Mouse (Mus musculus): ENCODE measurements around the gene Sympk. TPM values are rescaled to one million over a fixed set of nuclear protein-coding genes. Genes with fewer than 3 reads are reported as not detected.

Gene Sympk
- polyA plus RNA-seq, 1 experiment from 2014 or later = 35.6 TPM

DNA sequence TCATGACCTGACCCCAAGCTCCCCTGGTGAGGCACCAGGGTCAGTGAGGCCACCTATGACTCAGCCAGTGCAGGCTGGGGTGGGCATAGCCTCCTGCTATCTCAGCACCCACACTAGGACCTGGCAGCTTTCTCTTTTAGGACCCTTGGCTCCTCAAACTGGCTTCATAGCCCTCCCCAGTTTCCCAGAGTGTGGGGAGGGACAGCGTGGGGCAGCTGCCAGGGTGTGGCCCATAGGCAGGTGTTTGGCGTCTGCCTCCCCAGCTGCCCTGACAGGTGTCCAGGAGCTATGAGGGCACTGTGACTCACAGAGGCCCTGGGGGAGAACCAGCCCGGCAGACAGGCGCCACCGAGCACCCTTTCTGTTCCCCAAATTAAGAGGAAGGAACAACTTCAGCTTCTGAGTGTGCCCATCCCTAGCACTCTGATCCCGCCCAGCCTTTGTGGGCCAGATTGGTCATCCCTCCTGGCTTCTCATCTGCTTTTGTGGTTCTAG, 60.1 kb downstream of the Sympk start:
- Histone ChIP-seq H3K4me1 (ENCODE audit: control insufficient read depth, insufficient read depth, low read length) (peaks cover 11% of the 10 kb centered on the region), H3K9me3 (ENCODE audit: control insufficient read depth, low read length) (no peaks in the 10 kb centered on the region), H3K36me3 (ENCODE audit: control insufficient read depth, insufficient read depth, low read length) (peaks cover 24% of the 10 kb centered on the region), H3K27ac (ENCODE audit: low read depth, low read length) (no peak overlapping the region), H3K9ac (ENCODE audit: low read length) (no peak overlapping the region), H3K4me2 (ENCODE audit: low read depth) (no peak overlapping the region), H3K27me3 (ENCODE audit: control insufficient read depth, insufficient read depth, low read length) (no peaks in the 10 kb centered on the region), H3K4me3 (ENCODE audit: low read depth, low read length) (no peak overlapping the region)
- DNase-seq (ENCODE audit: low spot score) (no peak), ATAC-seq (ENCODE audit: insufficient read depth, low FRiP score, low TSS enrichment) (no peak)
- WGBS = 73% methylated on average over 6 of the region's 6 CpGs

DNA sequence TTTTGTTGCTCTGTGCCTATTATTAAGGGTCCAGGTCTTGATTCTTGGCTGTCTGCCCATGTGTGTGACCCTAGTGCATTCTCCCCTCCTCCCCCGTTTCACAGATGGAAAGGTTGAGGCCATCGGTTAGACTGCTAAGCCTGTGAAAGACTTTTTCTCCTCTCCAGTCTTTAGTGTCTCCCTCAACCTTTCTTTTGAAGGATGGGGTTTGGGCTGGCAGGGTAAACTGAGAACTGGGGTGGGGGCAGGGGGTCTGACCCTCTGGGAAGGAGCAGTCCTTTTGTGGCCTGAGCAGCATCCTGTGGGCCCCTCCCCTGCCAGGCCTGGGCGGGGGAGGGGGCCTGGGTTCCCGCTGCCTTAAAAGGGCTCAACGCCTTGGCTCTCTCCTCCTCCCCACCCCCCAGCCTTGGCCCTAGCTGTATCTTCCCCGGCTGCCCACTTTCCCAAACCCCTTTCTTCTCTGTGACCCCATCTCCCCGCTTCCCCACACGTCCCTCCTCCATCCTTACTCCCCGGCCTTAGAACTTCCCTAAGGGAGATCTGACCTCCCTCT, 60.8 kb downstream of the Sympk start:
- no peaks in the 10 kb centered on the region for H3K27me3 ChIP-seq (ENCODE audit: control insufficient read depth, insufficient read depth, low read length)
- H3K36me3 ChIP-seq (ENCODE audit: control insufficient read depth, insufficient read depth, low read length) = peaks cover 21% of the 10 kb centered on the region
- H3K27ac ChIP-seq (ENCODE audit: low read depth, low read length) = no peak overlapping the region
- no peaks in the 10 kb centered on the region for H3K9me3 ChIP-seq (ENCODE audit: control insufficient read depth, low read length)
- H3K4me1 ChIP-seq (ENCODE audit: control insufficient read depth, insufficient read depth, low read length) = peaks cover 11% of the 10 kb centered on the region
- no peak overlapping the region for H3K9ac ChIP-seq (ENCODE audit: low read length)
- H3K4me2 ChIP-seq (ENCODE audit: low read depth) = no peak overlapping the region
- H3K4me3 ChIP-seq (ENCODE audit: low read depth, low read length) = no peak overlapping the region
- DNase-seq (ENCODE audit: low spot score) = no peak
- WGBS = 24% methylated on average over 8 of the region's 9 CpGs
- no peak for ATAC-seq (ENCODE audit: insufficient read depth, low FRiP score, low TSS enrichment)

DNA sequence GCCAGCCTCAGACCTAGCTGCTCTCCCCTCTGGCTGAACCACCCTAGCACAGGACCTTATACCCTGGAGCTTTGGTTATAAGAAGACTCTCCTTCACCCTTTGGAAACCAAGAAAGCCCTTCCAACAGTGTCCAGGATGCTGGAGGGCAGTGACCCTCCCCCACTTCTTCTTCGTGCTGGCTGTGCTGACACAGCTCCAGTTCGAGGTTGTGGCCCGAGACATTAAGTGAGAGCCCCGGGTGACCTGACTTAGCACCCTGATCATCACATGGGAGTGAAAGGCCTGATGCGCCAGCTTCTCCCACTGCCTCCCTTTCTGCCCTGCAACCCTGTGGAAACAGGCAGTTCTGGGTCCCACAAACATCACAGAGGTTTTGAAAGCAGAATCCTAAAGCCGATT, 61.3 kb downstream of the Sympk start:
- peaks cover 11% of the 10 kb centered on the region for H3K4me1 ChIP-seq (ENCODE audit: control insufficient read depth, insufficient read depth, low read length)
- peaks cover 19% of the 10 kb centered on the region for H3K36me3 ChIP-seq (ENCODE audit: control insufficient read depth, insufficient read depth, low read length)
- H3K4me3 ChIP-seq (ENCODE audit: low read depth, low read length) = no peak overlapping the region
- DNase-seq (ENCODE audit: low spot score) (no peak), ATAC-seq (ENCODE audit: insufficient read depth, low FRiP score, low TSS enrichment) (no peak)
- no peak overlapping the region for H3K9ac ChIP-seq (ENCODE audit: low read length)
- no peak overlapping the region for H3K27ac ChIP-seq (ENCODE audit: low read depth, low read length)
- no peaks in the 10 kb centered on the region for H3K9me3 ChIP-seq (ENCODE audit: control insufficient read depth, low read length)
- 6% methylated on average over 6 of the region's 6 CpGs for WGBS
- no peak overlapping the region; the same call in 1 of the 2 replicates for H3K4me2 ChIP-seq (ENCODE audit: low read depth)
- no peaks in the 10 kb centered on the region for H3K27me3 ChIP-seq (ENCODE audit: control insufficient read depth, insufficient read depth, low read length)

DNA sequence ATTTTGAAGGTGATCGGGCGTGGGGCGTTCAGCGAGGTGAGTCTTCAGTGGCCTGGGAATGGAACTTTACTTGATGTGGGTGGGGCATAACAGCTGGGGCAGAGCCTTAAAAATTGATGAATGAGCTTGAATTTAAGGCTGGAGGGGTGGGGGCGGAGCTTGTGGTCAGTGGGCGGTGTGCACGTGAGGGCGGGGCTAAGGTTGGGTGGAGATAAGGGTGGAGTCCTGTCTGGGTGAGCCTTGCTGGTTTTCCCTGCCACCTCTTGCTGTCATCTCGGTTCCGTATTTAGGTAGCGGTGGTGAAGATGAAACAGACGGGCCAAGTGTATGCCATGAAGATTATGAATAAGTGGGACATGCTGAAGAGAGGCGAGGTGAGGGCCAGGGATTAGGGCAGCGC, 61.9 kb downstream of the Sympk start:
- DNase-seq (ENCODE audit: low spot score) (peak; percentile 58), ATAC-seq (ENCODE audit: insufficient read depth, low FRiP score, low TSS enrichment) (no peak)
- Histone ChIP-seq H3K4me1 (ENCODE audit: control insufficient read depth, insufficient read depth, low read length) (peaks cover 11% of the 10 kb centered on the region), H3K9ac (ENCODE audit: low read length) (no peak overlapping the region), H3K27me3 (ENCODE audit: control insufficient read depth, insufficient read depth, low read length) (peaks cover 4% of the 10 kb centered on the region; the same call in 1 of the 2 replicates), H3K9me3 (ENCODE audit: control insufficient read depth, low read length) (no peaks in the 10 kb centered on the region), H3K27ac (ENCODE audit: low read depth, low read length) (no peak overlapping the region), H3K4me2 (ENCODE audit: low read depth) (no peak overlapping the region; the same call in 1 of the 2 replicates), H3K36me3 (ENCODE audit: control insufficient read depth, insufficient read depth, low read length) (peaks cover 17% of the 10 kb centered on the region), H3K4me3 (ENCODE audit: low read depth, low read length) (no peak overlapping the region)
- 9% methylated on average over 14 of the region's 14 CpGs for WGBS

DNA sequence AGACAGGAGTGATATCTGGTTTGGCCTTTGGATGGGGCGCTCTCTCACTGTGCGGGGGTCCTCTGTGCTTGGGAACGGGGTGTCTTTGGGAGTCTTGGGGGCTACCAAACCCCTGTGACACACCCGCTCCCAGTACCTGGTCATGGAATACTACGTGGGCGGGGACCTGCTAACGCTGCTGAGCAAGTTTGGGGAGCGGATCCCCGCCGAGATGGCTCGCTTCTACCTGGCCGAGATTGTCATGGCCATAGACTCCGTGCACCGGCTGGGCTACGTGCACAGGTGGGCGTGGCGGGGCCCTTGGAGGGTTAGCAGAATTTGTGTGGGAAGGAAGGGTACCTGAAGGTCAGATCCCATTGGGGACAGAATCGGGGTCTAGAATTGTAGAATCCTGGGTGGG, 62.6 kb downstream of the Sympk start:
- ATAC-seq (ENCODE audit: insufficient read depth, low FRiP score, low TSS enrichment) = no peak
- Histone ChIP-seq H3K27ac (ENCODE audit: low read depth, low read length) (no peak overlapping the region), H3K27me3 (ENCODE audit: control insufficient read depth, insufficient read depth, low read length) (peaks cover 9% of the 10 kb centered on the region), H3K9ac (ENCODE audit: low read length) (no peak overlapping the region), H3K4me2 (ENCODE audit: low read depth) (no peak overlapping the region), H3K9me3 (ENCODE audit: control insufficient read depth, low read length) (no peaks in the 10 kb centered on the region), H3K4me3 (ENCODE audit: low read depth, low read length) (no peak overlapping the region), H3K4me1 (ENCODE audit: control insufficient read depth, insufficient read depth, low read length) (peaks cover 11% of the 10 kb centered on the region), H3K36me3 (ENCODE audit: control insufficient read depth, insufficient read depth, low read length) (peaks cover 12% of the 10 kb centered on the region)
- no peak for DNase-seq (ENCODE audit: low spot score)
- WGBS = 57% methylated on average over 18 of the region's 18 CpGs

DNA sequence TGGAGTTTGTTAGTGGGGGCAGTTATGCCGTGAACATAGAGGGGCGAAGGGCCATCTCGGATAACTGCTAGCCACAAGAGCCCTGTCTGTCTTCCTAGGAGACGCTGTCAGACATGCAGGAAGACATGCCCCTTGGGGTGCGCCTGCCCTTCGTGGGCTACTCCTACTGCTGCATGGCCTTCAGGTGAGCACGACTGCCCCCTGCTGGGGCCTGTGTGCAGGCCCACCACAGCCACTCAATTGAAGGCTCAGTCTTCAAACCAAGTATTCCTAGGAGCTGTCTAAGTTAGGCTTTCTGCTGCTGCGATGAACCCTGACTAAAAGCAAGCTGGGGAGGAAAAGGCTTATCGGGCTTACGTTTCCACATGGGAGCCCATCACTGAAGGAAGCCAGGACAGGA, 64.6 kb downstream of the Sympk start:
- peaks cover 3% of the 10 kb centered on the region; the same call in 1 of the 2 replicates for H3K36me3 ChIP-seq (ENCODE audit: control insufficient read depth, insufficient read depth, low read length)
- no peak overlapping the region for H3K4me3 ChIP-seq (ENCODE audit: low read depth, low read length)
- H3K4me2 ChIP-seq (ENCODE audit: low read depth) = no peak overlapping the region
- H3K27ac ChIP-seq (ENCODE audit: low read depth, low read length) = no peak overlapping the region
- DNase-seq (ENCODE audit: low spot score) (peak; percentile 75), ATAC-seq (ENCODE audit: insufficient read depth, low FRiP score, low TSS enrichment) (no peak)
- 49% methylated on average over 10 of the region's 10 CpGs for WGBS
- H3K9ac ChIP-seq (ENCODE audit: low read length) = no peak overlapping the region
- peaks cover 23% of the 10 kb centered on the region for H3K4me1 ChIP-seq (ENCODE audit: control insufficient read depth, insufficient read depth, low read length)
- H3K9me3 ChIP-seq (ENCODE audit: control insufficient read depth, low read length) = no peaks in the 10 kb centered on the region
- peaks cover 9% of the 10 kb centered on the region for H3K27me3 ChIP-seq (ENCODE audit: control insufficient read depth, insufficient read depth, low read length)

DNA sequence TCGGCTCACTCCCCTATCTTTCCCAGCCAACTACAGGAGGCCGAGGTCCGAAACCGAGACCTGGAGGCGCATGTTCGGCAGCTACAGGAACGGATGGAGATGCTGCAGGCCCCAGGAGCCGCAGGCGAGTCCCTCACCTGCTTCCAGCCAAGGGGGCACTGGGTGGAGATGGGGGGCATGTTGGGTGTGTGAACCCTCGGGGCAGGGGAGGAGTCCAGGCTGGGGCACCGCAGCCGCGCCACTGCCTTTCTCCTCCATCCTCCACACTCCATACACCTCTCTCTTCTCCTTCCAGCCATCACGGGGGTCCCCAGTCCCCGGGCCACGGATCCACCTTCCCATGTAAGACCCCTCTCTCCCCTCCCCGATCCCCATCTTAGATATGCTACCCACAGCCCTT, 67.7 kb downstream of the Sympk start:
- Histone ChIP-seq H3K27me3 (ENCODE audit: control insufficient read depth, insufficient read depth, low read length) (peaks cover 9% of the 10 kb centered on the region), H3K36me3 (ENCODE audit: control insufficient read depth, insufficient read depth, low read length) (peaks cover 3% of the 10 kb centered on the region; the same call in 1 of the 2 replicates), H3K4me3 (ENCODE audit: low read depth, low read length) (no peak overlapping the region), H3K9ac (ENCODE audit: low read length) (no peak overlapping the region), H3K9me3 (ENCODE audit: control insufficient read depth, low read length) (no peaks in the 10 kb centered on the region), H3K27ac (ENCODE audit: low read depth, low read length) (no peak overlapping the region), H3K4me1 (ENCODE audit: control insufficient read depth, insufficient read depth, low read length) (peaks cover 28% of the 10 kb centered on the region), H3K4me2 (ENCODE audit: low read depth) (peak overlapping the region; percentile 96)
- DNase-seq (ENCODE audit: low spot score) (no peak), ATAC-seq (ENCODE audit: insufficient read depth, low FRiP score, low TSS enrichment) (no peak)
- WGBS = 21% methylated on average over 17 of the region's 17 CpGs

DNA sequence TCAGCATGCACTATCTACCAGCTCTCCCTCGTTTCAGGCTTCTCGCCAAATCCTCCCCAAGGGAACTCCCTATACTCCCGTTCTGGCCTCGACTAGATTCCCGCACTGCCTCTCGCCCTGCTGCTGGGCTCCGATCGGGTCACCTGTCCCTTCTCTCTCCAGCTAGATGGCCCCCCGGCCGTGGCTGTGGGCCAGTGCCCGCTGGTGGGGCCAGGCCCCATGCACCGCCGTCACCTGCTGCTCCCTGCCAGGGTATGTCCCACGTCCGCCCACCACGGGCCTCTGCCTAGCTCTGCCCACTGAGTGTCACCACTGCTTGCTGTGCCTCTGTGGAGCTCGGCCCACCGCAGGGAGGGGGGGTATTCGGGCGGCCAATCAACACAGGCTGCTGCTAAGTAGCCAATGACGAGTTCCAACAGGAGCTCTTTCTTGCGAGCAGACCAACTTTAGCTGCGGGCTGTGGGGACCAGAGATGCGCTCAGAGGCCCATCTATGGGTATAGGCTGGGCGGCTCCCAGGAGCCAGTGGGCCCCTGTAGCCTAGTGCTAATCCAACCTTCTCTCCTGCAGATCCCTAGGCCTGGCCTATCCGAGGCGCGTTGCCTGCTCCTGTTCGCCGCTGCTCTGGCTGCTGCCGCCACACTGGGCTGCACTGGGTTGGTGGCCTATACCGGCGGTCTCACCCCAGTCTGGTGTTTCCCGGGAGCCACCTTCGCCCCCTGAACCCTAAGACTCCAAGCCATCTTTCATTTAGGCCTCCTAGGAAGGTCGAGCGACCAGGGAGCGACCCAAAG, 68.4 kb downstream of the Sympk start:
- peak overlapping the region; percentile 96 for H3K4me2 ChIP-seq (ENCODE audit: low read depth)
- peaks cover 3% of the 10 kb centered on the region; the same call in 1 of the 2 replicates for H3K36me3 ChIP-seq (ENCODE audit: control insufficient read depth, insufficient read depth, low read length)
- WGBS = 3% methylated on average over 36 of the region's 38 CpGs
- H3K27ac ChIP-seq (ENCODE audit: low read depth, low read length) = peak overlapping the region; percentile 49; the same call in 1 of the 2 replicates
- peaks cover 28% of the 10 kb centered on the region for H3K4me1 ChIP-seq (ENCODE audit: control insufficient read depth, insufficient read depth, low read length)
- DNase-seq (ENCODE audit: low spot score) (peak; percentile 80), ATAC-seq (ENCODE audit: insufficient read depth, low FRiP score, low TSS enrichment) (peak; percentile 45)
- H3K4me3 ChIP-seq (ENCODE audit: low read depth, low read length) = peak overlapping the region; percentile 75
- H3K27me3 ChIP-seq (ENCODE audit: control insufficient read depth, insufficient read depth, low read length) = peaks cover 9% of the 10 kb centered on the region
- peak overlapping the region; percentile 48 for H3K9ac ChIP-seq (ENCODE audit: low read length)
- H3K9me3 ChIP-seq (ENCODE audit: control insufficient read depth, low read length) = no peaks in the 10 kb centered on the region
